Mouse (Mus musculus) fibroblast of lung, adult 2 months (primary cell): ENCODE results near the gene Dkkl1.
"Not testable (repeated sequence)": the region's sequence is repeated elsewhere in the genome, so short reads cannot be mapped to it uniquely, and the experiment has no call there.

Source experiments
- DNase-seq: peaks from one replicate; pipeline ENCODE4 v3.0.0-alpha.2; 2011; ENCODE audit warnings: low read depth

Dkkl1 gene

GRCm38 (mm10) chr7:45193406-45193805, 18.5 kb downstream of the Dkkl1 start:
- no peak for DNase-seq

DNA sequence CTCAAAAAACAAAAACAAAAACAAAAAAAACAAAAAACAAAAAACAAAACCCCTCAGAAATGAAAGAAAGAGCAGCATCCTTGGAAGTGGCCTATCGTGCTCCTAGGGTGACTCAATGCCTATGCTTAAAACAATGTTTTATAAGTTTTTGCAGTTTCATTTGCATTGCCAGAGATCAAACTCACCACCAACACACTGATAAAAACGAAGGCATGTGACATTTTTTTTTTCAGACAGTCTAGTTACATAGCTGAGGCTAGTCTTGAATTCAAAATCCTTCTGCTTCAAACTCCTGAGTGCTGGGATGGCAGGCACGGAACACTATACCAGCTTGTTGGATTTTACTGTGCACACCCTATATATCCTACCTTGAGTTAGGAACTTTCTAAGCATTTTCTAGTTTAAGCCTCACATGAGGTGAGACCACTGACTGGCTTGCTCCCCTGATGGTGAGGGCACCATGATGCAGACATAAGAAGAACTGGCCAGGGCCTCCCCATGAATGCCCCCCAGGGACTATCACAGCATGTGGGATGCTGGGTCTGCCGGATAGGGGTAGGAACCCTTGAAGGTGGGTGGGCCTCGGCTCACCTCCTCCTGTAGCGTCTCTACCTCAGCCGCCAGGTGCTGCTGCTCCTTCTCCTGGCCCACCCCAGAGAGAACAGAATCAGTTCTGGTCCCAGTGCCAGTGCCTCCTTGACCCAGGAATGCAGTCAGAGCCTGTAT, 19.2 kb downstream of the Dkkl1 start:
- no peak for DNase-seq

DNA sequence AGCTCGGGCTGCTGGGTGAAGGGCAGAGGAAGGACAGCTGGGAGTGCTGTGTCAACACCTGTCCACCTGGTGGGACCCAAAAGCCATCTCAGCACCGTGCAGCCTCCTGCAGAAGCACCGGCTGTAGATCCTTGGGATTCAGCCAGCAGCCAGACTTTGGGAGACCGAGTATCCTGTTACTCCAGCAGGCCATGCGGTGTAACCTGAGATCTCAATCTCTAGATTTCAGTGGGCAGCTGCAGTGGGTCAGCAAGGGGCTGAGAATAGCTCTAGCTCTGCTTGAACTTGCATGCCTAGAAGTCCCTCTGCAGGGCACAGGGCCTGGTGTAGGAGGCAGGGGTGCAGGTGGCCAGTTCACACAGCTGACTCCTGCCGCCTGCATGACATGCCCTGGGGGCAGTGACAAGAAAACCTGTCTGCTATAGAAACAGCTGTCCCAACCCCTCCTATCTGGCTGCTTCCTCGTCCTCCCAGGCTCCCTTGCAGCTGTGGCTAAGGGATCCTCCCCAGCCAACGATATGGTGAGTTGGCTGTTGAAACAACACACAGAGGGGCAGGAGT, 20.1 kb downstream of the Dkkl1 start:
- DNase-seq, result no peak

GRCm38 (mm10) chr7:45191161-45191560, 20.8 kb downstream of the Dkkl1 start:
- no peak for DNase-seq

GRCm38 (mm10) chr7:45190186-45190585, 21.8 kb downstream of the Dkkl1 start:
- DNase-seq, result no peak

DNA sequence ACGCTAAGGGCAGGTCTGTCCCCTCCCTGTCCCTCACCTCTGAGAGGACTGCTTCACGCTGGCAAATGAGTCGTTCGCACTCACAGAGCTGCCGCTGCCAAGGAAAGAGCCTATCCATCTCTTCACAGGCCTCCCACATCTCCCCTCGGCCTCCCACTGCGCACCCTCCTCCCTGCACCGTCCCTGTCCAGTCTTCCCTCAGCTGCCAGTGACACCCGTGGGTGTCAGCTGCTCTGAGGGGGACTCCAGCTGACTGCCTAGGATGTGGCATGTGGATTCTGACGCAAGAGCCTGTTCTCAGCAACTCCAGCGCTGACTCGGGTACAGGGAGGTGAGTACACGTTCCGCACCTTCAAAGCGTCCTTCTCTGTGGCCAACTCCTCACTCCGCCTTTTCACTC, 22.3 kb downstream of the Dkkl1 start:
- no peak for DNase-seq

- DNase-seq, result no peak
Observed at GRCm38 (mm10) chr7:45185921-45186320, 26.0 kb downstream of the Dkkl1 start.

DNA sequence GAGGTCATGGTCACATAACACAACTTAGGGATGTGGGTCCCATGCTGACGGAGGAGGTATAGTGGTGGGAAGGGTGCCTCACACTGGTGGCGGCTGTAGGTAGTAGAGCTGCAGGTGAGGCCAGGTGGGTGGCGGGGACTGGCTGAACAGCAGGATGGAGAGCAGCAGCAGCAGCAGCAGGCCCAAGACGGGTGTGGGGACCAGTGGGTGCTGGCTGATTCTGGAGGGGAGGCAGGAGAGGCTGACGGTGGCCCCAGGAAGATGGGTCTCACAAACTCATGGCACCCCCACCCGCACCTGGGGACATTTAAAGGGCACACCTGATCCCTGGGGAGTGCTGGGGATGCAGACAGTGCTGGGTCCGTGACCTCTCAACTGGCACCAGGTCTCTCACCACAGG, 28.3 kb downstream of the Dkkl1 start:
- no peak for DNase-seq

DNA sequence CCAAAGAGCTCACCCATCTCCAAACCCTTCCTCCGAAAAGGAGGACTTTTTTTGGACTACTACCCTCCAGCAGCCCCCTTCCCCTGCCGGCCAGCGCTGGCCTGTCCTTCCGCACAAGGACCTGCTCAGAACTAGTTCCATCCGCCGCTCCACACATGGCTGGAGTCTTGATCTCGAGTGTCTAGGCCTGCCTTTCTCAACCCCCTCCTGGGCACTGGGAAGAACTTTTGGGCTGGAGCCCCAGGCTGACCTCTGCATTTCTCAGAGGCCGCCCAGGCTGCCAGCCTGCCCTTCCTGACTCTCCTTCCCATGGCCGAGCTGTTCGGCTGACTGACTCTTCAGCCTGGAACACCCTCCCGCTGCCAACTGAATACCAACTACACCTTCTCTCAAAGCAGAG, 29.3 kb downstream of the Dkkl1 start:
- DNase-seq, result no peak

DNA sequence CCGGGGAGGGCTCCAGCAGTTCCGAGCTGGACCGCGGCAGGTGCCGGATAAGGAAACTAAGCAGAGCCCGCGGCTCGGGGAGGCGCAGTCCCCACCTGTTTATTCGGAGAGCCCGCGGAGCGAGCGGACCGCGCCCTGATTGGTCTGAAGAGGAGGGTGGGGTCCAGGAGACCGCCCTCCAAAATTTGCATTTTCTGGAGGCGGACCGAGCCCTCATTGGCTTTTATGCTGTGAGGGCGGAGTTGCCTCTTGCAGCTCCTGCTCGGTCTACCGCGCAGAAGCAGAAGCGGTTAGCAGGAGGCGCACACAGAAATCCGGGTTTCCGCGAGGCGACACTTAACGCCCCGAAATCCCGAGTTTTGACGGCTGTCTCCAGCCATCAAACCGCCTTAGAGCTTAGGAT, 29.7 kb downstream of the Dkkl1 start:
- DNase-seq, result peak; percentile 75

- no peak for DNase-seq
Observed at GRCm38 (mm10) chr7:45181540-45181939, 30.4 kb downstream of the Dkkl1 start.

GRCm38 (mm10) chr7:45180896-45181477, 31.0 kb downstream of the Dkkl1 start, which contains the start of gene Pth2:
Pth2 (plus strand) TSS chr7:45180995.
- no peak for DNase-seq

DNA sequence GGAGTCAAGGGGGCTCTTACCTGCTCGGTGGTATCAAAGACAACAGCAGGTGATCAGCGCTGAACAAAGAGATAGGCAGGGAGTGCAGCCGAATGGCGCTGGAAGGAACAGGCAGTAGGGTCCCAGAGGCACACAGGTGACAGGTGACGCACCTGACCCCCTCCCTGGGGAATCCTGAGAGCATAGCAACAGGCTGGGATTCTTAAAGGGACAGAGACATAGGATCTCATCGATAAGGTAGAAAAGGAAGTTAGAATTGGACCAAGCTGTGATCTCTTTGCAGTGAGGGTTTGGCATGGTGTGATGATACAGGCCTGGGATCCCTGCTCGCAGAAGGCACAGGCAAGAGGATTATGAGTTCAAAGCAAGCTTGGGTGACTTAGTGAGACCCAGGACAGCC, 32.5 kb downstream of the Dkkl1 start, which contains the start of gene Gfy:
Gene Gfy (minus strand): TSS at position 101 of the 400 bp plus-strand sequence.
- no peak for DNase-seq

- DNase-seq, result no peak
Observed at GRCm38 (mm10) chr7:45178550-45178949, 33.4 kb downstream of the Dkkl1 start.

DNA sequence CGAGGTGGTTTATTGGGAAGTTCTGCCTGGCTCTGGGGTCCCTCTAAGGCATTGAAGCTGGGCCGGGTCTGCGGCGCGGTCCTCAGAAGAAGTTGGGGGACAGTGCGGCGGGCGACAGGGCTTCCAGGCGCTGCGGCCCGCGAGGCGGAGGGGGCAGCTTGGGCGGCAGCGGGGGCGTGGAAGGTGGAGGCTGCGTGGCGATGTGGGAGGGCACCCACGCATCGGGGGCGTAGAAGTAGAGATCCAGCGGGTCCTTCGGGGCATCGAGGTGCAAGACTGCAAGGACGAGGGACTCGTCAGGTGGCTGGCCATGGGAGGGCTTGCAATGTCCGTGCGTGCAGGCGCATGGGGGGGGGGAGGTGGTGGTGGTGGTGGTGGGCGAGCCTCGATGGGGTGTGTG, 35.6 kb downstream of the Dkkl1 start:
- DNase-seq, result no peak

DNA sequence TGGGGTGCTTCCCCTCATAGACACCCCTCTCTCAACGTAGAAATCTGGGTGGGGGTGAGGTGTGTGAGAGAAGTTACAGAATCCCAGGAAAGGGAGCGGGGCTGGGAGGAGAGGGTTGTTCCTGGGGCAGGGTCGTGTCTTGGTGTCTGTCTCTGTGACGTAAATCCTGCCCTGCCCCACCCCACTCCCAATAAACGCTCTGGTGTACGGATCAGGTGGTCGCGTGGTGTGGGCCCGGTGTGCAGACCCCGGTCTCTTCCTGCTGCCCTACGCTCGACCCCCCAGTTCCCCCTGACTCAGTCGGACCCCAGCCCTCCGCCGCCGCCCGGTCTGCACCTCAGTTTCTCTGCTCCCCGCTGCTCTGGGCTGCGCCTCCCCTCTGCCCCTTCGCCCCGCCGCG, 36.0 kb downstream of the Dkkl1 start:
- DNase-seq, result no peak

- DNase-seq, result no peak
Observed at GRCm38 (mm10) chr7:45175398-45175797, 36.5 kb downstream of the Dkkl1 start.

DNA sequence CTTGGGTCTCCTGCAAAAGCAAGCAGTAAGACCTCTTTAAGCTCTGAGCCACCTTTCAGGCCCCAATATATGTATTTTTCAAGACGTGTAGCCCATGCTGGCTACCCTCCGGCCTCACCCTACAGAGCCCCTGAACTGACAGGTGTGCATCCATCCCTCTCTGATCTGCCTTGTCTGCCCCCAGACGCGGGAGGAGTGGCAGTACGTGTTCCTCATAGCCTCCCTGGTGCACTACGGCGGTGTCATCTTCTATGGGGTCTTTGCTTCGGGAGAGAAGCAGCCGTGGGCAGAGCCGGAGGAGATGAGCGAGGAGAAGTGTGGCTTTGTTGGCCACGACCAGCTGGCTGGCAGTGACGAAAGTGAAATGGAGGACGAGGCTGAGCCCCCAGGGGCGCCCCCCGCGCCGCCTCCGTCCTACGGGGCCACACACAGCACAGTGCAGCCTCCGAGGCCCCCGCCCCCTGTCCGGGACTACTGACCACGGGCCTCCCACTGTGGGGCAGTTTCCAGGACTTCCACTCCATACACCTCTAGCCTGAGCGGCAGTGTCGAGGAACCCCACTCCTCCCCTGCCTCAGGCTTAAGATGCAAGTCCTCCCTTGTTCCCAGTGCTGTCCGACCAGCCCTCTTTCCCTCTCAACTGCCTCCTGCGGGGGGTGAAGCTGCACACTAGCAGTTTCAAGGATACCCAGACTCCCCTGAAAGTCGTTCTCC, 37.2 kb downstream of the Dkkl1 start:
- no peak for DNase-seq

DNA sequence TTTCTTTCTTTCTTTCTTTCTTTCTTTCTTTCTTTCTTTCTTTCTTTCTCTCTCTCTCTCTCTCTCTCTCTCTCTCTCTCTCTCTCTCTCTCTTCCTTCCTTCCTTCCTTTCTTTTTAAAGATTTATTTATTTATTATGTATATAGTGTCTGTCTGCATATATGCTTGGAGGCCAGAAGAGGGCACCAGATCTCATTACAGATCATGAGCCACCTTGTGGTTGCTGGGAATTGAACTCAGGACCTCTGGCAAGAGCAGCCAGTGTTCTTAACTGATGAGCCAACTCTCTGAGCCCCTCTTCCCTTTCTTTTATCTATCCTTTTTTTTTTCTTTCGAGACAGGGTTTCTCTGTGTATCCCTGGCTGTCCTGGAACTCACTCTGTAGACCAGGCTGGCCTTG, 38.2 kb downstream of the Dkkl1 start:
- DNase-seq, result not testable (repeated sequence)

DNA sequence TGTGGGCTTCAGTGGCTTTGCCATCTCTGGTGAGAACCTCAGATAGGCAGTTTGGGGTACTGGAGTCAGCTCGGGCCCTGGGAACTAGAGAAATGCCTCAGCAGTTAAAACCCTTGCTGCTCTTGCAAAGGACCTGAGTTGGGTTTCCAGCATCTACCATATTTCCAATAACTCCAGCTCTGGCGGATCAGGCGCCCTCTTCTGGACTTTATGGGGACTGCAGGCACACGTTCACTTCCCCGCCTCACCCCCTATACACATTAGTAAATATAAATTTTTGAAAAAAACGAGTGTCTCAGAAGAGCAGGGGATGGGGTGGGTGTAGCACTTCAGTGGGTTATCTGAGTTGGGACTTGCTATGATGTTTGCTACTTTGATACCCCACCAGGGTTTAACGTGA, 39.0 kb downstream of the Dkkl1 start:
- no peak for DNase-seq

DNA sequence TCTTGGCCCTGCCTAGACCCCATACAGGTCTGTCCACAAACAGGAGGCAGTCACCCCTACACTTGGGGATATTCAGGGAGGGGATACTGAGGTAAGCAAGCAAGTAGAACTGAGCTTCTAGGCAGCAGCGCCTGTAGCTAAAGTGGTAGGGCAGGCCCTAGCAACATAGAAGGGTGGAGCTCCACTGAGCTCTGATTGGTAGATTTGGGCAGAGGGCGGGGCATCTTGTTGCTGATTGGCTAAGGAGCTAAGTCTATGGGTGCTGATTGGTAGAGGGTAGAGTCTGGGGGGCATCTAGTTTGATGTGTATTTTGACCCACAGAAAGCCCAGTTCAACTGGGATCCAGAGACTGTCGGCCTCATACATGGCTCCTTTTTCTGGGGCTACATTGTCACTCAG, 42.5 kb downstream of the Dkkl1 start:
- no peak for DNase-seq

GRCm38 (mm10) chr7:45168656-45169055, 43.3 kb downstream of the Dkkl1 start:
- DNase-seq, result no peak
